Comparison of ENCODE assay signal across 8 mouse cellular contexts in the genomic region with DNA sequence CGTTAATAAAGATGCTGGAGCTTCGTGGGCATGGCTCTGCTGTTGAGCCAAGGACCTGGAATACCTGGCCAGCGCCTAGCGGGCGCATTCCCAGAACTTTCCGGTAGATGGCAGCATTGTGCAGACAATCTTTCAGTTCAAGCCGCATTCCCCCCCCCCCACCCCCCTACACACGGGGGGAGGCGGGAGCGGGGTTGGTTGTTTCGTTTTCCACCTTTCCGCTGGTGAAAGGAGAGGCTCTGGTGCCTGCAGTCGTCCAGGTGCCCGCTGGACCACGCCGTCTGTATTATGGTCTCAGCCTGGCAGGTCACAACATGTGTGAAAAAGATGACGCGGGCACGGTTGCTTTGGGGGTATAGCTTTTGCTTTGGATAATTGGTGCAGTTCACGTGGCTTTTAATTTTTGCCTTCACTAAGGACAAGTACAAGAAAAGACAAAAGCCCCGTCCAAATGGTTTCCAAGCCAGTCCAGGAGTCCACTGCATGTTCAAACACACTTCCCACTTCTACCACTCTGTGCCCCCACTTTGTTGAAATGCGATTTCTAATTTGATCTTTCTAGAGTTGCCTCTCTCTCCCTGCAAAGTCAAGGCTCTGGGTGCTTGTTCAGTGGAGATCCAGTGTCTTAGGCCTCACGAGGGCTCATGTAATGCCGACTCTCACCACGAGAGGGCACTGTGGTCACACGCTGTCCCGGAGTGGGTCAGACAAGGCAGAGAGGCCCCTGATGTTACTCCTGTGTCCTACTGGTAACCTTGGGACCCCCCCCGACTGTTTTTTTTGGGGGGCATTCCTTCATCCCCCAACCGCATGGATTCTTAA. TPM values are rescaled to one million over a fixed set of nuclear protein-coding genes. Genes with fewer than 3 reads are reported as not detected.
DNase-seq lines count a peak whose midpoint lies in the region; ATAC-seq and TF ChIP-seq lines count a peak whose summit lies in the region.

No protein-coding gene starts in this region.

- H3K79me3 ChIP-seq in C2C12 (ENCODE audit: low read depth), result no peaks in the 10 kb centered on the region

- no peak for TF ChIP-seq POLR2A in brain, embryonic 14.5 days (IDR thresholded peaks at IDR 0.05; ENCODE audit: borderline replicate concordance, extremely low read depth, insufficient read depth, insufficient read length, poor library complexity, severe bottlenecking)

- peak; percentile 96 for DNase-seq in brain, embryonic 14.5 days (ENCODE audit: low read depth)
- DNase-seq in midbrain, postnatal 0 days (ENCODE audit: low spot score), result peak; percentile 92
- peak; percentile 90 to 92 for DNase-seq in spleen, postnatal 10 days (ENCODE audit: low spot score in 2 of 2)

- H3K4me3 ChIP-seq in C2C12 (ENCODE audit: insufficient read depth, poor library complexity, severe bottlenecking), result peak overlapping the region; percentile 23
- H3K4me3 ChIP-seq in heart, embryonic 11.5 days (ENCODE audit: low read depth, low read length), result peak overlapping the region; percentile 62
- peak overlapping the region; percentile 57 for H3K4me3 ChIP-seq in kidney, embryonic 15.5 days (replicated peaks)
- peak overlapping the region; percentile 53 for H3K4me3 ChIP-seq in limb, embryonic 15.5 days
- H3K4me3 ChIP-seq in midbrain, postnatal 0 days (ENCODE audit: low read depth, low read length), result peak overlapping the region; percentile 35

- H3K4me1 ChIP-seq in heart, embryonic 11.5 days (ENCODE audit: control insufficient read depth, insufficient read depth, low read length), result no peaks in the 10 kb centered on the region
- H3K4me1 ChIP-seq in kidney, embryonic 15.5 days, result peaks cover 7% of the 10 kb centered on the region; the same call in 1 of the 2 replicates
- peaks cover 2% of the 10 kb centered on the region; the same call in 1 of the 2 replicates for H3K4me1 ChIP-seq in limb, embryonic 15.5 days
- H3K4me1 ChIP-seq in midbrain, postnatal 0 days (ENCODE audit: insufficient read depth, low read length), result no peaks in the 10 kb centered on the region

- peak; percentile 89 for ATAC-seq in erythroblast, adult 5-6 weeks (replicated peaks; ENCODE audit: low FRiP score, poor library complexity, severe bottlenecking)
- peak; percentile 75; the same call in 1 of the 2 replicates for ATAC-seq in heart, embryonic 11.5 days (replicated peaks; ENCODE audit: insufficient number of reproducible peaks, low FRiP score, low TSS enrichment)
- peak; percentile 93 for ATAC-seq in kidney, embryonic 15.5 days (replicated peaks; ENCODE audit: low FRiP score)
- ATAC-seq in limb, embryonic 15.5 days (ENCODE audit: insufficient number of reproducible peaks, low FRiP score, low TSS enrichment, low read depth), result peak; percentile 80
- ATAC-seq in midbrain, postnatal 0 days (ENCODE audit: low FRiP score), result peak; percentile 92

- peak overlapping the region; percentile 62 for H3ac ChIP-seq in C2C12 (ENCODE audit: control insufficient read depth, insufficient read length, low read depth)

- H3K9ac ChIP-seq in heart, embryonic 11.5 days (ENCODE audit: low read depth, low read length), result peak overlapping the region; percentile 65
- H3K9ac ChIP-seq in kidney, embryonic 15.5 days, result peak overlapping the region; percentile 45
- peak overlapping the region; percentile 42; the same call in 1 of the 2 replicates for H3K9ac ChIP-seq in limb, embryonic 15.5 days
- peak overlapping the region; percentile 37; the same call in 1 of the 2 replicates for H3K9ac ChIP-seq in midbrain, postnatal 0 days (replicated peaks; ENCODE audit: low read length, poor library complexity, severe bottlenecking)

- H3K79me2 ChIP-seq in C2C12 (ENCODE audit: control insufficient read depth, insufficient read depth), result no peaks in the 10 kb centered on the region

- peak overlapping the region; percentile 24 for H3K27ac ChIP-seq in heart, embryonic 11.5 days (ENCODE audit: low read depth, low read length)
- peak overlapping the region; percentile 80 for H3K27ac ChIP-seq in kidney, embryonic 15.5 days
- peak overlapping the region; percentile 75 for H3K27ac ChIP-seq in limb, embryonic 15.5 days
- peak overlapping the region; percentile 68 for H3K27ac ChIP-seq in midbrain, postnatal 0 days (ENCODE audit: low read depth, low read length)

- no peaks in the 10 kb centered on the region for H3K36me3 ChIP-seq in C2C12 (ENCODE audit: control insufficient read depth, insufficient read depth)
- no peaks in the 10 kb centered on the region for H3K36me3 ChIP-seq in heart, embryonic 11.5 days (ENCODE audit: control insufficient read depth, insufficient read depth, low read length)
- no peaks in the 10 kb centered on the region for H3K36me3 ChIP-seq in kidney, embryonic 15.5 days
- no peaks in the 10 kb centered on the region for H3K36me3 ChIP-seq in limb, embryonic 15.5 days
- no peaks in the 10 kb centered on the region for H3K36me3 ChIP-seq in midbrain, postnatal 0 days (ENCODE audit: insufficient read depth, low read length)

- 1% methylated on average over 29 of the region's 29 CpGs for WGBS in heart, embryonic 11.5 days (ENCODE audit: insufficient replicate concordance)
- WGBS in kidney, embryonic 15.5 days, result under 1% methylated on average over 29 of the region's 29 CpGs
- 1% methylated on average over 29 of the region's 29 CpGs for WGBS in limb, embryonic 15.5 days
- WGBS in midbrain, postnatal 0 days, result 1% methylated on average over 29 of the region's 29 CpGs

- no peaks in the 10 kb centered on the region for H3K27me3 ChIP-seq in C2C12 (ENCODE audit: control insufficient read depth, insufficient read depth, insufficient read length)
- no peaks in the 10 kb centered on the region for H3K27me3 ChIP-seq in heart, embryonic 11.5 days (ENCODE audit: control insufficient read depth, insufficient read depth, low read length)
- H3K27me3 ChIP-seq in kidney, embryonic 15.5 days, result 0 out of 2 replicates have a peak, but pooled peaks cover 4% of the 10 kb centered on the region
- no peaks in the 10 kb centered on the region; the same call in 1 of the 2 replicates for H3K27me3 ChIP-seq in limb, embryonic 15.5 days
- no peaks in the 10 kb centered on the region for H3K27me3 ChIP-seq in midbrain, postnatal 0 days (ENCODE audit: insufficient read depth, low read length)

- peak; percentile 94 for TF ChIP-seq CTCF in C2C12 (IDR thresholded peaks at IDR 0.05; ENCODE audit: control insufficient read depth, insufficient read depth, insufficient read length)
- TF ChIP-seq CTCF in brain, embryonic 14.5 days (IDR thresholded peaks at IDR 0.05; ENCODE audit: borderline replicate concordance, extremely low read depth, insufficient read depth, insufficient read length), result peak; percentile 100
- peak; percentile 98 for TF ChIP-seq CTCF in midbrain, postnatal 0 days (IDR thresholded peaks at IDR 0.05)

- no peaks in the 10 kb centered on the region for H3K9me3 ChIP-seq in heart, embryonic 11.5 days (replicated peaks; ENCODE audit: control insufficient read depth, low read length)
- no peaks in the 10 kb centered on the region for H3K9me3 ChIP-seq in kidney, embryonic 15.5 days (replicated peaks)
- H3K9me3 ChIP-seq in limb, embryonic 15.5 days, result no peaks in the 10 kb centered on the region
- no peaks in the 10 kb centered on the region for H3K9me3 ChIP-seq in midbrain, postnatal 0 days (ENCODE audit: low read length)

- peak overlapping the region; percentile 65 for H3K4me2 ChIP-seq in heart, embryonic 11.5 days
- peak overlapping the region; percentile 71 for H3K4me2 ChIP-seq in kidney, embryonic 15.5 days
- peak overlapping the region; percentile 51 for H3K4me2 ChIP-seq in limb, embryonic 15.5 days
- peak overlapping the region; percentile 50 for H3K4me2 ChIP-seq in midbrain, postnatal 0 days (ENCODE audit: low read depth, low read length, poor library complexity, severe bottlenecking)

TF ChIP-seq in C2C12, 6 proteins besides CTCF, POLR2A, EP300 and RAD21:
- TF ChIP-seq MAX (IDR thresholded peaks at IDR 0.05) (no peak), CEBPB (IDR thresholded peaks at IDR 0.05; ENCODE audit: low read depth) (no peak)
TF ChIP-seq in C2C12: peak in this region for 0.

RNA-seq across cellular contexts. Expression of a gene that starts 52.3 kb away (rescaled TPM):
- polyA plus RNA-seq in C2C12 (2012; fragmentation: generic; extraction: Trizol), result 402 TPM
- polyA plus RNA-seq in brain, embryonic 14.5 days (2012; rRNA removed), result 73.2 and 74.8 TPM in 2 replicates
- 0.84 TPM in 1 of 2 replicates, not detected in the other for total RNA-seq in erythroblast, adult 5-6 weeks (2015; ENCODE audit: low replicate concordance)
- total RNA-seq in erythroblast, adult 5-6 weeks (2017; ENCODE audit: low replicate concordance), result 0.70 and 0.77 TPM in 2 replicates
- polyA plus RNA-seq in heart, embryonic 11.5 days (2014; fragmentation: Nextera tagmentation; extraction: Ambion mirVana), result 35.3 and 38.1 TPM in 2 replicates
- polyA plus RNA-seq in kidney, embryonic 15.5 days (2015; fragmentation: Nextera tagmentation; extraction: Ambion mirVana), result 343 and 354 TPM in 2 replicates
- 138 and 151 TPM in 2 replicates for polyA plus RNA-seq in limb, embryonic 15.5 days (2015; fragmentation: Nextera tagmentation; extraction: Ambion mirVana)
- total RNA-seq in midbrain, postnatal 0 days (2014; rRNA removed), result 44.6 and 45.9 TPM in 2 replicates
- polyA plus RNA-seq in midbrain, postnatal 0 days (2015; fragmentation: Nextera tagmentation; extraction: Ambion mirVana), result 77.3 and 81.3 TPM in 2 replicates

Comparison
In these comparisons a context has a peak if more than half of its experiments do, and no peak if none do; other contexts are left out.
1. Peak in every context shown above with its lines: DNase-seq, ATAC-seq, H3K4me3 ChIP-seq and H3K27ac ChIP-seq.
2. H3K27ac ChIP-seq: peak in every context shown above with its lines; median percentile 80 in kidney, embryonic 15.5 days; 75 in limb, embryonic 15.5 days; 68 in midbrain, postnatal 0 days; 24 in heart, embryonic 11.5 days.